Mouse (Mus musculus) spleen, postnatal 14 days (tissue): Measurements from ENCODE around the gene Ephx1.
"Not testable (repeated sequence)": the region's sequence is repeated elsewhere in the genome, so short reads cannot be mapped to it uniquely, and the experiment has no call there.

Experiments
- DNase-seq, 2 experiments: peaks; one replicate each; pipeline ENCODE4 v3.0.0; 2021 to 2022; ENCODE audit warnings: low spot score in 2 of 2

Ephx1 gene

DNA sequence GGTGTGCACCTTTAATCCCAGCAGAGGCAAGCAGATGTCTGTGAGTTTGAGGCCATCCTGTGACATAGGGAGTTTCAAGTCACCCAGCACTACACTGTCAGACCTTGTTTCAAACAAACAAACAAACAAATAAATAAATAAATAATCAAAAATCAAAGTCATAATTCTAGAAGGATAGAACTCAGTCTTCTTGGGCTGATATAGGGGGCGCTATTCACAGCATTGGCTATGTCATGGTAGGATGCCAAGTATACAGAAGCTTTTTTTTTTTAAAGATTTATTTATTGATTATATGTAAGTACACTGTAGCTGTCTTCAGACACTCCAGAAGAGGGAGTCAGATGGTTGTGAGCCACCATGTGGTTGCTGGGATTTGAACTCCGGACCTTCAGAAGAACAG lies 81.9 kb downstream of the Ephx1 start:
- DNase-seq, result not testable (repeated sequence)

- DNase-seq, result not testable (repeated sequence)
Measured at GRCm38 (mm10) chr1:180937631-180938030, 83.1 kb downstream of the Ephx1 start.

- not testable (repeated sequence) for DNase-seq
Measured at GRCm38 (mm10) chr1:180936610-180937398, 83.9 kb downstream of the Ephx1 start.

DNA sequence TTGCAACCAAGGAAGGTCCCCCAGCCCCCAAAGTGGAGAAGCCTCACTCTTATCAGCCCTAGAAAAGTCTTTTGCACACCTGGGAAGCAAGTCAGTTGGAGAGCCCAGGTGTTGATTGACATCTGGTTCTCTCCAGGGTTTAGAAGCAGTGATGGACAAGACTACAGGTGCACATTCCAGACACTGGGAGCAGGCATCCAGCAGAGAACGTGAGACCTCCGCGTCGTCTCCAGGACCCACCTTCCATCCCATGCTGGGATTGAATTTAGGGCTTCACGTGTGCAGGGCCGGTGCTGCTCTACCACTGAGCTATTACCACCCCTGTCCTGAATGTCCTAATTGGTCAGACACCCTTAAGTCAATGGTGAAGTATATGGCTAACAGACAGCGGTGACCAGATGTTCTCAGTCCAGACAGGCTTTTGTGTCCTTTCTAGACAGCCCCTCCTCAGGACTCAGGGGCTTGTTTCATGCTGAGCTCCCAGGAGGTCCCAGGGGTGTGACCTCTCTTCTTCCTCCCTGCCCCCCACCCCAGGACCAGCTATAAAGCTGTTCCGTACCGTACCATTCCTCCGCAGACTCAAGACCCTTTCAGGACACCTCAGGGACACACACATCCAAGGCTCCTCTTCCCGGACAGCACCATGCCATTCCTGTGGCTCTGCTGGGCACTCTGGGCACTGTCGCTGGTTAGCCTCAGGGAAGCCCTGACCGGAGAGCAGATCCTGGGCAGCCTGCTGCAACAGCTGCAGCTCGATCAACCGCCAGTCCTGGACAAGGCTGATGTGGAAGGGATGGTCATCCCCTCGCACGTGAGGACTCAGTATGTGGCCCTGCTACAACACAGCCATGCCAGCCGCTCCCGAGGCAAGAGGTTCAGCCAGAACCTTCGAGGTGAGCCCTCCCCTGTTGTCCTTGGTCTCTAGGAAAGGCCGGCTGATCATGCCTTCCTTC lies 86.0 kb downstream of the Ephx1 start, which contains the start of gene Lefty1:
TSS of gene Lefty1 (plus strand) at position 556 of the 953 bp plus-strand sequence.
- DNase-seq, result no peak

- no peak for DNase-seq
Measured at GRCm38 (mm10) chr1:180933659-180934058, 87.0 kb downstream of the Ephx1 start.

- DNase-seq, result no peak
Measured at GRCm38 (mm10) chr1:180931106-180931505, 89.6 kb downstream of the Ephx1 start.

GRCm38 (mm10) chr1:180929599-180929998 lies 91.1 kb downstream of the Ephx1 start:
- DNase-seq, result no peak

GRCm38 (mm10) chr1:180926286-180926685 lies 94.4 kb downstream of the Ephx1 start:
- DNase-seq, result no peak
